Comparison of ENCODE assay signal across 8 mouse cellular contexts in the genomic region with DNA sequence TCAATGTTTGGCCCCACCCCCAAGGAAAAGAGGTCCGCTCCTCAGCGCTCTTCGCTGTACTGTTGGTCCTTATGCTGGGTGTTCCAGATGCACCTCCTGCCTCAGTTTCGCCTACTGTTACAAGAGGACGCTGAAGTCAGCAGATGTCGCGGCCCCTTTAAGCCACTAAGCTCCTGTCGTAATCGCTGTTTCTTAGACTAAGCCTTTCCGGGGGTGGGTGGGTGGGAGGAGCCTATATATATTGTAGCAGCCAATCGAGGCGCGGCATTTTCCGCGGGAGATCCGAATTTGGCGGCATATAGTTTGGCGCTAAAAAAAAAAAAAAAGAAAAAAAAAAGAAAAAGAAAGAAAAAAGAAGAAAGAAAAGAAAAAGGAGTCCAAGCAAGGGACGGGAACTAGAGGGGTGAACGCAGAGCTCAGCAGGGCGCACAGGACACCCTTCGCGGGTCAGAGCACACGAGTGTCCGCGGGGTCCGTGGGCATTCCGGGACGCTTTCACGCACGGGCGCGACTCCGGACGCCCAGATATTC. TPM values are rescaled to one million over a fixed set of nuclear protein-coding genes. Genes with fewer than 3 reads are reported as not detected.
DNase-seq lines count a peak whose midpoint lies in the region; ATAC-seq and TF ChIP-seq lines count a peak whose summit lies in the region.

A gene (plus strand): TSS at position 384 of the 531 bp plus-strand sequence.

- 1% methylated on average over 23 of the region's 35 CpGs for WGBS in lung, postnatal 0 days

- DNase-seq in 3T3-L1 (ENCODE audit: low read depth, low spot score), result peak; percentile 70
- peak; percentile 79 for DNase-seq in ES-CJ7 (ENCODE audit: low read depth, low spot score)
- DNase-seq in embryo, embryonic 10.5 days (ENCODE audit: low spot score), result peak; percentile 88
- DNase-seq in heart, adult 8-10 months (ENCODE audit: low spot score), result peak; percentile 63
- peak; percentile 43 to 70 for DNase-seq in kidney, adult 8-10 months
- peak; percentile 92 for DNase-seq in lung, postnatal 0 days (ENCODE audit: low spot score)
- peak; percentile 55 for DNase-seq in retina, adult 2 months (ENCODE audit: low read depth, low spot score)
- no peak for DNase-seq in frontal cortex, postnatal 14 days (ENCODE audit: low spot score in 2 of 2)

- no peak for TF ChIP-seq EP300 in lung, postnatal 0 days (IDR thresholded peaks at IDR 0.05)

- no peaks in the 10 kb centered on the region for H3K9me3 ChIP-seq in lung, postnatal 0 days (ENCODE audit: low read length)

- H3K4me2 ChIP-seq in lung, postnatal 0 days (replicated peaks; ENCODE audit: low read depth, low read length), result peak within 1 kb of the TSS; percentile 100

- H3K27ac ChIP-seq in lung, postnatal 0 days (ENCODE audit: low read length), result peak within 1 kb of the TSS; percentile 52

- no peaks in the 10 kb centered on the region for H3K36me3 ChIP-seq in lung, postnatal 0 days (ENCODE audit: insufficient read depth, low read length)

- peak within 1 kb of the TSS; percentile 58 for H3K9ac ChIP-seq in lung, postnatal 0 days (replicated peaks; ENCODE audit: low read depth)

- TF ChIP-seq CTCF in lung, postnatal 0 days (IDR thresholded peaks at IDR 0.05), result no peak

- H3K4me3 ChIP-seq in lung, postnatal 0 days (ENCODE audit: low read depth, low read length), result peak within 1 kb of the TSS; percentile 74

- peaks cover 42% of the 10 kb centered on the region for H3K4me1 ChIP-seq in lung, postnatal 0 days (ENCODE audit: insufficient read depth, low read depth, low read length)

- peak; percentile 65 for ATAC-seq in lung, postnatal 0 days

- no peaks in the 10 kb centered on the region for H3K27me3 ChIP-seq in lung, postnatal 0 days (replicated peaks; ENCODE audit: insufficient read depth, low read length)

RNA-seq across cellular contexts. Expression of the gene that starts here (rescaled TPM):
- 1 to 10 TPM in 1 of 4 experiments, under 1 TPM in 3; 0.38 to 2.1 (median 0.59) TPM for total RNA-seq in heart, adult 8-10 months (2022)
- polyA plus RNA-seq in lung, postnatal 0 days (2015; fragmentation: Nextera tagmentation; extraction: Ambion mirVana), result 17.8 and 19.1 TPM in 2 replicates

Comparison
In these comparisons a context has a peak if more than half of its experiments do, and no peak if none do; other contexts are left out.
1. DNase-seq: peak in 3T3-L1 (single experiment), ES-CJ7 (single experiment), embryo, embryonic 10.5 days (single experiment), heart, adult 8-10 months (single experiment), kidney, adult 8-10 months (2 of 2), lung, postnatal 0 days (single experiment) and retina, adult 2 months (single experiment); none in frontal cortex, postnatal 14 days (0 of 2).